In the genomic region with DNA sequence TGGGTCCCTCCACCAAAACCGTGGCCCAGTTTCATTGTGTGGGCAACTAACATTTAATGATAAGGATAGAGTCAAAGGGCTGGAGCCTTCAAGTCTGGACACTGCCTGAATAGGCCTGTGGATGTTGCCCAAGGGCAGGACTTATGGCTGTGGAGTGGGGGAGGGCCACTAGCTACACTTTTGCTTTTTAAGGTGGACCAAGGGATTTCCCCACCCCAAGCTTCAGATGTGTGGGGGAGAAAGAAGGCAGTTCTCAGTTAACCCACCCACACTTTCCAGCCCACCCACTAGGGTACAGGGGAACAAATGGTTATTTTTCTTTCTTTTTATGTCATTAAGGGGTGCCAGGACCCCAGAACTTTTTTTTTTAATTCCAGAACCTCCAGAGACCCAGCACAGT, we compare ENCODE assay signal across 7 mouse cellular contexts. TPM values are rescaled to one million over a fixed set of nuclear protein-coding genes. Genes with fewer than 3 reads are reported as not detected.
A peak's percentile ranks its signal among the peaks of the same experiment; 100 is the strongest.
DNase-seq lines count a peak whose midpoint lies in the region; ATAC-seq and TF ChIP-seq lines count a peak whose summit lies in the region.

No protein-coding gene starts in this region.

- H3K9ac ChIP-seq in lung, embryonic 14.5 days = peak overlapping the region; percentile 58
- peak overlapping the region; percentile 69 for H3K9ac ChIP-seq in embryonic facial prominence, embryonic 13.5 days
- H3K9ac ChIP-seq in intestine, embryonic 15.5 days = peak overlapping the region; percentile 39
- no peak overlapping the region for H3K9ac ChIP-seq in neural tube, embryonic 15.5 days (replicated peaks)

- no peaks in the 10 kb centered on the region for H3K27me3 ChIP-seq in lung, embryonic 14.5 days (ENCODE audit: insufficient read depth, low read length)
- H3K27me3 ChIP-seq in embryonic facial prominence, embryonic 13.5 days = no peaks in the 10 kb centered on the region
- H3K27me3 ChIP-seq in intestine, embryonic 15.5 days (replicated peaks) = no peaks in the 10 kb centered on the region
- no peaks in the 10 kb centered on the region; the same call in 1 of the 2 replicates for H3K27me3 ChIP-seq in neural tube, embryonic 15.5 days (replicated peaks)

- H3K4me3 ChIP-seq in lung, embryonic 14.5 days (ENCODE audit: low read depth, low read length) = peak overlapping the region; percentile 44
- H3K4me3 ChIP-seq in embryonic facial prominence, embryonic 13.5 days = peak overlapping the region; percentile 51
- H3K4me3 ChIP-seq in intestine, embryonic 15.5 days (replicated peaks) = no peak overlapping the region; the same call in 1 of the 2 replicates
- H3K4me3 ChIP-seq in neural tube, embryonic 15.5 days (replicated peaks) = no peak overlapping the region

- H3K4me2 ChIP-seq in lung, embryonic 14.5 days = peak overlapping the region; percentile 85
- H3K4me2 ChIP-seq in embryonic facial prominence, embryonic 13.5 days = peak overlapping the region; percentile 76
- H3K4me2 ChIP-seq in intestine, embryonic 15.5 days (replicated peaks) = peak overlapping the region; percentile 85
- H3K4me2 ChIP-seq in neural tube, embryonic 15.5 days = peak overlapping the region; percentile 54

- ATAC-seq in lung, embryonic 14.5 days (ENCODE audit: insufficient read depth) = no peak
- ATAC-seq in embryonic facial prominence, embryonic 13.5 days (ENCODE audit: insufficient number of reproducible peaks, insufficient read depth, low FRiP score, low TSS enrichment, low read depth) = no peak
- no peak for ATAC-seq in intestine, embryonic 15.5 days
- ATAC-seq in neural tube, embryonic 15.5 days (ENCODE audit: low FRiP score) = no peak

- no peaks in the 10 kb centered on the region for H3K9me3 ChIP-seq in lung, embryonic 14.5 days (ENCODE audit: low read depth, low read length)
- H3K9me3 ChIP-seq in embryonic facial prominence, embryonic 13.5 days = no peaks in the 10 kb centered on the region
- no peaks in the 10 kb centered on the region for H3K9me3 ChIP-seq in intestine, embryonic 15.5 days
- H3K9me3 ChIP-seq in neural tube, embryonic 15.5 days (replicated peaks) = no peaks in the 10 kb centered on the region

- peak overlapping the region; percentile 65 for H3K27ac ChIP-seq in lung, embryonic 14.5 days (ENCODE audit: low read depth)
- no peak overlapping the region; the same call in 1 of the 2 replicates for H3K27ac ChIP-seq in embryonic facial prominence, embryonic 13.5 days
- no peak overlapping the region; the same call in 1 of the 2 replicates for H3K27ac ChIP-seq in intestine, embryonic 15.5 days
- H3K27ac ChIP-seq in neural tube, embryonic 15.5 days (replicated peaks) = no peak overlapping the region

- DNase-seq in lung, embryonic 14.5 days = no peak
- no peak for DNase-seq in lung, postnatal 36 days
- DNase-seq in layer of hippocampus, adult 11-12 months (ENCODE audit: low spot score) = no peak
- no peak for DNase-seq in layer of hippocampus, postnatal 10 days (ENCODE audit: low spot score in 2 of 2)

- no peaks in the 10 kb centered on the region for H3K36me3 ChIP-seq in lung, embryonic 14.5 days (ENCODE audit: insufficient read depth)
- no peaks in the 10 kb centered on the region for H3K36me3 ChIP-seq in embryonic facial prominence, embryonic 13.5 days
- no peaks in the 10 kb centered on the region for H3K36me3 ChIP-seq in intestine, embryonic 15.5 days
- H3K36me3 ChIP-seq in neural tube, embryonic 15.5 days = 0 out of 2 replicates have a peak, but pooled peaks cover 2% of the 10 kb centered on the region

- no peak for TF ChIP-seq CTCF in lung, embryonic 14.5 days (IDR thresholded peaks at IDR 0.05; ENCODE audit: low read depth)

- 52% methylated on average over 1 of the region's 1 CpGs for whole genome bisulfite sequencing in lung, embryonic 14.5 days
- 55% methylated on average over 1 of the region's 1 CpGs for WGBS in embryonic facial prominence, embryonic 13.5 days
- 71% methylated on average over 1 of the region's 1 CpGs for WGBS in intestine, embryonic 15.5 days
- 87% methylated on average over 1 of the region's 1 CpGs for WGBS in neural tube, embryonic 15.5 days

- H3K4me1 ChIP-seq in lung, embryonic 14.5 days (ENCODE audit: insufficient read depth) = no peaks in the 10 kb centered on the region
- peaks cover 8% of the 10 kb centered on the region for H3K4me1 ChIP-seq in embryonic facial prominence, embryonic 13.5 days
- H3K4me1 ChIP-seq in intestine, embryonic 15.5 days (replicated peaks) = peaks cover 5% of the 10 kb centered on the region; the same call in 1 of the 2 replicates
- 0 out of 2 replicates have a peak, but pooled peaks cover 7% of the 10 kb centered on the region for H3K4me1 ChIP-seq in neural tube, embryonic 15.5 days

RNA-seq across cellular contexts. Expression of gene Fam167b, which starts 6.0 kb away (rescaled TPM):
- polyA plus RNA-seq in lung, embryonic 14.5 days (2014; fragmentation: Nextera tagmentation; extraction: Ambion mirVana) = 2.2 and 2.7 TPM in 2 replicates
- polyA plus RNA-seq in embryonic facial prominence, embryonic 13.5 days (2015; fragmentation: Nextera tagmentation; extraction: Ambion mirVana) = 3.4 and 5.8 TPM in 2 replicates
- polyA plus RNA-seq in intestine, embryonic 15.5 days (2015; fragmentation: Nextera tagmentation; extraction: Ambion mirVana) = 3.0 and 3.3 TPM in 2 replicates
- polyA plus RNA-seq in neural tube, embryonic 15.5 days (2015; fragmentation: Nextera tagmentation; extraction: Ambion mirVana) = 1.3 TPM in 1 of 2 replicates, not detected in the other
- not detected for total RNA-seq in layer of hippocampus, postnatal 10 days (2021)

RNA-seq across cellular contexts. Expression of gene Lck, which starts 10.9 kb away (rescaled TPM):
- polyA plus RNA-seq in lung, embryonic 14.5 days (2014; fragmentation: Nextera tagmentation; extraction: Ambion mirVana) = 5.7 and 7.8 TPM in 2 replicates
- polyA plus RNA-seq in embryonic facial prominence, embryonic 13.5 days (2015; fragmentation: Nextera tagmentation; extraction: Ambion mirVana) = 7.4 and 9.5 TPM in 2 replicates
- polyA plus RNA-seq in intestine, embryonic 15.5 days (2015; fragmentation: Nextera tagmentation; extraction: Ambion mirVana) = 7.6 and 9.7 TPM in 2 replicates
- 11.2 and 99.1 TPM in 2 replicates for polyA plus RNA-seq in neural tube, embryonic 15.5 days (2015; fragmentation: Nextera tagmentation; extraction: Ambion mirVana)
- total RNA-seq in layer of hippocampus, postnatal 10 days (2021) = 1 to 10 TPM; 9.1 to 9.3 TPM

RNA-seq across cellular contexts. Expression of gene Eif3i, which starts 16.1 kb away (rescaled TPM):
- 308 and 316 TPM in 2 replicates for polyA plus RNA-seq in lung, embryonic 14.5 days (2014; fragmentation: Nextera tagmentation; extraction: Ambion mirVana)
- 274 and 289 TPM in 2 replicates for polyA plus RNA-seq in embryonic facial prominence, embryonic 13.5 days (2015; fragmentation: Nextera tagmentation; extraction: Ambion mirVana)
- polyA plus RNA-seq in intestine, embryonic 15.5 days (2015; fragmentation: Nextera tagmentation; extraction: Ambion mirVana) = 270 and 281 TPM in 2 replicates
- polyA plus RNA-seq in neural tube, embryonic 15.5 days (2015; fragmentation: Nextera tagmentation; extraction: Ambion mirVana) = 205 and 232 TPM in 2 replicates
- total RNA-seq in layer of hippocampus, postnatal 10 days (2021) = 100 to 1,000 TPM; 136 to 140 TPM

RNA-seq across cellular contexts. Expression of gene Tmem234, which starts 16.1 kb away (rescaled TPM):
- polyA plus RNA-seq in lung, embryonic 14.5 days (2014; fragmentation: Nextera tagmentation; extraction: Ambion mirVana) = 187 and 200 TPM in 2 replicates
- polyA plus RNA-seq in embryonic facial prominence, embryonic 13.5 days (2015; fragmentation: Nextera tagmentation; extraction: Ambion mirVana) = 195 and 215 TPM in 2 replicates
- polyA plus RNA-seq in intestine, embryonic 15.5 days (2015; fragmentation: Nextera tagmentation; extraction: Ambion mirVana) = 170 and 198 TPM in 2 replicates
- polyA plus RNA-seq in neural tube, embryonic 15.5 days (2015; fragmentation: Nextera tagmentation; extraction: Ambion mirVana) = 198 and 199 TPM in 2 replicates
- total RNA-seq in layer of hippocampus, postnatal 10 days (2021) = 10 to 100 TPM; 95.6 to 99.1 TPM

RNA-seq across cellular contexts. Expression of gene Dcdc2b, which starts 29.7 kb away (rescaled TPM):
- polyA plus RNA-seq in lung, embryonic 14.5 days (2014; fragmentation: Nextera tagmentation; extraction: Ambion mirVana) = 2.1 and 2.5 TPM in 2 replicates
- polyA plus RNA-seq in embryonic facial prominence, embryonic 13.5 days (2015; fragmentation: Nextera tagmentation; extraction: Ambion mirVana) = 2.2 and 3.1 TPM in 2 replicates
- 1.1 and 2.1 TPM in 2 replicates for polyA plus RNA-seq in intestine, embryonic 15.5 days (2015; fragmentation: Nextera tagmentation; extraction: Ambion mirVana)
- polyA plus RNA-seq in neural tube, embryonic 15.5 days (2015; fragmentation: Nextera tagmentation; extraction: Ambion mirVana) = 2.5 and 3.8 TPM in 2 replicates
- total RNA-seq in layer of hippocampus, postnatal 10 days (2021) = 1 to 10 TPM; 3.1 to 5.3 TPM

Comparison
In these comparisons a context has a peak if more than half of its experiments do, and no peak if none do; other contexts are left out.
1. H3K4me3 ChIP-seq: peak in lung, embryonic 14.5 days (single experiment) and embryonic facial prominence, embryonic 13.5 days (single experiment); none in intestine, embryonic 15.5 days (single experiment) and neural tube, embryonic 15.5 days (single experiment).
2. Peak in every context shown above with its lines, with median percentiles within 50 percentile points of each other: H3K4me2 ChIP-seq.